Mouse (Mus musculus): ENCODE measurements around the gene Itgb2l.

The Itgb2l gene

DNA sequence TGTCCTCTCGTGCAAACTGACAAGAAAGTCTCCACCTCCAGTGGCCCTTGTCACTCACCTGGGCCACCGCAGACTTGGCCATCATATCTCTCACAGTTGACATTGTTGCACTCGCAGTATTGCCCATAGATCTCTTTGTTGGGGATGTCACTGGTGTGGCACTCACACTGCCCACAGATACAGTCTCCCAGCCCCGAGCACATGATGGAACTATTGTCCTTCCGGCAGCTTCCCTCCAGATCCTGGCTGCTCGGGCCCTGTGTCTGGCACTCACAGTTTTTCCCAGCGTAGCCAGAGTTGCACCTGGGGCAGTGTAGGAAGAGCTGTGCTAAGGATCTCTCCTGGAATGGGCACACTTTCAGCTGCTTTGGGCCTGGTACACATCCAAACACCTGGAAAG, 16.7 kb downstream of the Itgb2l start:
- DNase-seq (ENCODE audit: low spot score in 2 of 2) = no peak

- DNase-seq (ENCODE audit: low spot score in 2 of 2) = no peak
These were observed 18.4 kb downstream of the Itgb2l start for GRCm38 (mm10) chr16:96425044-96425443.

- no peak for DNase-seq (ENCODE audit: low spot score in 2 of 2)
These were observed 35.4 kb downstream of the Itgb2l start for GRCm38 (mm10) chr16:96408064-96408465.

DNA sequence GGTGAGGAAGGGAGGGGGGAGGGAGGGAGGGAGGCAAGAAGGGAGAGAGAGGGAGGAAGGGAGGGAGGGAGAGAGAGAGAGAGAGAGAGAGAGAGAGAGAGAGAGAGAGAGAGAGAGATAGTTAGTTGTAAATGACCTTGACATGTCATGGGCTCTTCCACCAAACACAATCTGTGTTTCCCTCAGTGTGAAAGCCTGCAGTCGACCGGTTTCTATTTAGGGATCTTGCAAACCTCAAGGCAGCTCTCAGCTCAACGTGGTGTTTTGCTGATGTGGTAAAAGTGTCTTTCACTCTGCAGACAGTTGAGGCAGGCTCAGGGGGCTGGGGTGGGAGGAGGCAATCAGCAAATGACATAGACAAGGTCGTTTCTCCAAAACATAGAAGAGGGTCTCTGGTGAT, 37.1 kb downstream of the Itgb2l start:
- DNase-seq (ENCODE audit: low spot score in 2 of 2) = no peak

- DNase-seq (ENCODE audit: low spot score in 2 of 2) = no peak
These were observed 41.1 kb downstream of the Itgb2l start for GRCm38 (mm10) chr16:96402294-96402693.

DNA sequence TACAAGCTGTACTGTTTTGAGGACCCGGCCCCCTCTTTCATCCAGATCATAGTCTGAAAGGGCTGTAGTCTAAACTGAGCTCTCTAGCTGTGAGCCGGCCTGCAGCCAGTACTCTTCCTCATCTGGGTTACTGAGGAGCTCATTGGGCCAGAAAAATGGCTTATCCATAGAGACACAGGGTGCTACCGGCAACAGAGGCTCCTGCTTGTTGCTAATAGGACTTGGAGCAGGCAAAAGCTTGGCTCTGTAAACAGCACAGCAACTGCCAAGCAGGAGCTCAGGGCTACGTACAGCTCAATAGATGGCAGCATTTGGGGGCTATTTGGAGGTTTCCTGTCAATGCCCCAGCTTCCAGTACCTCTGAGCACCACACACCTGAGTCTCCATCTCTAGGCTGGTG, 43.4 kb downstream of the Itgb2l start:
- DNase-seq (ENCODE audit: low spot score in 2 of 2) = no peak

DNA sequence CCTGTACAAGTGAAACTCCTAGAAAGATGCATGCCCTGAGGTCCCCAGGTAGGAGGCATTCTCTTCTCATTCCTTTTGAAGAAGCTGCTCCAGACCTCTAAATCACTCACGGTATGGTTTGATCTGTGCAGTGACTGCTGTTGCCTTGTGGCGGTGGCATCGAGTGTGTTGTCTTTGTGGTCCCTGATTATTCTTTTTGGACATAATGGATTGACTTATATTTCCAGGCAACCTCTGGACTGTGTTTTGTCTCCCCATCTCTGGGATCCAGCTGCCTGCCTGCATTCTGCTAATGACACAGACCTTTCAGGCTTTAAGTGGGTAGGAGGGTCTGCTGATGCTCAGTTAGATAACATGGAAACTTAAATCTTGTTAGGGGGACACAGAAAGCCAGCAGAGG, 44.6 kb downstream of the Itgb2l start:
- DNase-seq (ENCODE audit: low spot score in 2 of 2) = no peak

DNA sequence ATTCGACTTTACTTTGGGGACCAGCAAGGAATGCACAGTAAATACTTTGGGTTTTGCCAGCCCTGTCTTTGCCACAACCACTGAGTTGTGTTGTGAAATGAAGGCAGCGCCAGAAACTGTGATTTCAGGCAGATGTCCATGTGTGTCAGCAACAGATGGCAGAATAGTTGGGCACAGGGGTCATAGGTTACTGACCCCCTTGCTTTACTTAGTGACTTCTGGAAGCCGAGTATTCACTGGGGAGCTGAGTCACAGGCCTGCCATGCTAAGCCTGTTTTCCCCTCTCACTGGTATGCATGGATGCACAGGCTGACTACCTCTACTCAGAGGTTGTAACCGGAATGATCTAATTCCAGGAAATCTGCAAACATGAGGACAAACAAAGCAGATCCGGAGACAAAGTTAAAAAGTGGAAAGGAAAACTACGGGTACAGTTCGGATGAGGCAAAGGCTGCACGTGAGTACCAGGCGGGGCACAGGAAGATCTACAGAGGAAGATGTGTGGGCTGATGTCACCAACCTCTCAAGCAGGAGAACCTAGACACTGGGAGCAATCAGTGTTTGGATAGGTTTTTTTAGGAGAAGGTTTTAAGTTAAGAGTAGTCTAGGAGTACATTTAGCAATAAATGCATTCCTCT, 47.3 kb downstream of the Itgb2l start:
- DNase-seq (ENCODE audit: low spot score in 2 of 2) = no peak

GRCm38 (mm10) chr16:96395516-96395915, 47.9 kb downstream of the Itgb2l start:
- no peak for DNase-seq (ENCODE audit: low spot score in 2 of 2)

GRCm38 (mm10) chr16:96391070-96391469, 52.3 kb downstream of the Itgb2l start:
- no peak for DNase-seq (ENCODE audit: low spot score in 2 of 2)

GRCm38 (mm10) chr16:96388481-96388880, 54.9 kb downstream of the Itgb2l start:
- DNase-seq (ENCODE audit: low spot score in 2 of 2) = no peak

- DNase-seq (ENCODE audit: low spot score in 2 of 2) = no peak
These were observed 55.6 kb downstream of the Itgb2l start for GRCm38 (mm10) chr16:96387685-96388371.

DNA sequence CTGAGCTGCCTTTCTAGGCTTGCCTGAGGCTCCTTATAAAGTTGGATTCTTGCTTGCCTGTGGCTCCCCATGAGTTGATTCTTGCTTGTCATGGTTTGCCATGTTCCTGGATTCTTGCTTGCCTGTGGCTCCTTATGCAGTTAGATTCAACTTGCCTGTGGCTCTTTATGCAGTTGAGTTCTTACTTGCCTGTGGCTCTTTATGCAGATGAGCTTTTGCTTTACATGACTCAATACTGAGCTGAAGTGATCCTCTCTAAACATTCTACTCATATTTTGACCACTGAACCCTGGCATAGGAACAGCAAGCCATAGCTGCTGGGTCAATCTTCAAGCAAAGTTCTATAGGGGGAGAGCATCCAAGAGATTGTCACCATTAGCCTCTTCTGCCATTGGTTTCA, 58.7 kb downstream of the Itgb2l start:
- DNase-seq (ENCODE audit: low spot score in 2 of 2) = no peak

DNA sequence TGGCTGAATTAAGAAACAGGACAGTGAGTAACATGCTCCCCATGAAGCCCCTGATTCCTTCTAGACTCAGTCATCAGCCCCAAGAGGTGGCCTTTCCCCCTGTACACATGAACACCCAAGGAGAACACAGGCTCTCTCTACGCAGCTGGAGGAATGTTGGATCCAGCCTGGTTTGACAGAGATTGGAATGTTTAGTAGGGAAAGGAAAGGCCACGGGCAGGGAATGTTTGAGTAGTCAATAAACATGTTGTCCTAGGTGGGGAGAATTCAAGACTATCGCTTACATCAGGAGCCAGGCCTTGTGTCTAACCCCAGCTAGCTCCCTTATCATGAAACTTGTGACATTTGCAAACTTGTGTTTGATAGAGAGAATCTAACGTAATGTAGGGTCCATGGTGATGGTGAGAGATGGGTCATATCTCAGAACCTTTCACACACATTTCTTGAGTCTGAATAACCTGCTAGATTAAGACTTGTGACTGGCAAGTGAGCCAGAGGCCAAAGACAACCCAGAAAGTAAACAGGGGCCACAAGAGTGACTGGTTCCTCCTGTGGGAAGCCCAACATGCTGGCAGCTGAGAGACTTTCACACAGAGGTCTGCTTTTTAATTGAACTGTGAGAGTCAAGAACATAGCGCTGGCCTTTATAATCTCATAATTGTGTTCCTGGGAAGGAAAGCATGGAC, 60.8 kb downstream of the Itgb2l start:
- DNase-seq (ENCODE audit: low spot score in 2 of 2) = no peak

- no peak for DNase-seq (ENCODE audit: low spot score in 2 of 2)
These were observed 62.0 kb downstream of the Itgb2l start for GRCm38 (mm10) chr16:96381435-96381834.

DNA sequence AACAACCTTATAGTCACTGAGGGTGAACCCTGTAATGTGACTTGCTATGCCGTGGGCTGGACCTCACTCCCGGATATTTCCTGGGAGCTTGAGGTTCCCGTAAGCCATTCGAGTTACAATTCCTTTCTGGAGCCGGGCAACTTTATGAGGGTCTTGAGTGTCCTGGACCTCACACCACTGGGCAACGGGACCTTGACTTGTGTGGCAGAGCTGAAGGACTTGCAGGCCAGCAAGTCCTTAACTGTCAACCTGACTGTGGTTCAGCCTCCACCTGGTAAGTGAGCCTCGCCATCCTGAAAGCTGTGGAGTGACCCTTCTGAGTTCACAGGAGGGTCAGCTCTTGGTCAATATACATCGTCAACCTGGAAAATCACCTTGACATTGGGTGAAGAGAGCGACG, 65.3 kb downstream of the Itgb2l start:
- no peak for DNase-seq (ENCODE audit: low spot score in 2 of 2)

DNA sequence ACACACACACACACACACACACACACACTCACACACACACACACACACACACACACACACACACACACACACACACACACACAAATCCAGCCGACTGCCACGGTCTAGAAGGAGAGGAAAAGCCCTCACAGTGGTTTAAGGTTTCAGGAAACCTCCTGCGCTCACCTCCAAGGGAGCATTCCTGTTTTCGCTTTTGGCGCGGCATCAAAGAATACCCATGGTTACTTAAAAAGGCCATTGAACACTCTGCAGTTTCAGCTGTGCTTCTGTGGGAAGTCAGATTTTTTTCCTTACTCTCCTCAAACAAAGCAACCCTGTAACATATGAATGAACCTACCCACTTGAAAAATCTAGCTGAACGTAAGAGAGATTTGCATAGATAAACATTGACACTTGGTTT, 67.1 kb downstream of the Itgb2l start:
- DNase-seq (ENCODE audit: low spot score in 2 of 2) = no peak

DNA sequence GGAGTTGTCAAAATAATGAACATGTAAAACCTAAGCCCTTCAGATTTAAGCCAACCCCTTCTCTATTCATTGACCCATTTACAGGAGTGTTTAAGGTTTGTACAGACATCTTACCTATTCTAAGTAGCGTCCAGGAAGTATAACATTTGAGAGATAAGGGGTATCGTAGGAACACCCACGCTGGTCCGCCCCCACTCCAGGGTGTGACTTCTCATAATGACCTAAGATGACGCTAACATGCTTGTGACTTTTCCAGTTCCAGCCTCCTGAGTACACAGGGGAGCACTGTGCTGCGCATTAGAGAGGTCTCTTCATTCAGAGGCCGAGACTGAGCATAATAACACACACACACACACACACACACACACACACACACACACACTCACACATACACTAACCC, 67.9 kb downstream of the Itgb2l start:
- DNase-seq (ENCODE audit: low spot score in 2 of 2) = no peak

DNA sequence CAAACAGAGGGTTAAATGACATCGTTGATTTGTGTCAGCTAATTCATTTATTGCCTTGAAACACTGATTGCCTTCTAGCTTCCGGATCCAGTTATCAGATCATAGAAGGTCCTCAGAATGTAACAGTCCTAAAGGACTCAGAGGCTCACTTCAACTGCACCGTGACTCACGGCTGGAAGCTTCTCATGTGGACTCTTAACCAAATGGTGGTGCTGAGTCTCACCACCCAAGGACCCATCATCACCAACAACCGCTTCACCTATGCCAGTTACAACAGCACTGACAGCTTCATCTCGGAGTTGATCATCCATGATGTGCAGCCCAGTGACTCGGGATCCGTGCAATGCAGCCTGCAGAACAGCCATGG, 70.7 kb downstream of the Itgb2l start:
- DNase-seq (ENCODE audit: low spot score in 2 of 2) = no peak

Measured in right cerebral cortex, adult 2 months (tissue).